Mouse (Mus musculus) bone marrow, adult 2 months (tissue): ENCODE results near the gene Iqcf4. TPM values are rescaled to one million over a fixed set of nuclear protein-coding genes. Genes with fewer than 3 reads are reported as not detected.

ENCODE experiments used
- H3K27ac ChIP-seq: fragments of 200-500 bp; 2 replicates; pipeline ENCODE4 v1.5.1; 2012; ENCODE audit warnings: low read depth, mild to moderate bottlenecking, control low read depth, inconsistent platforms, low read length; ENCODE audit not compliant: control insufficient read depth, poor library complexity, insufficient read depth
- H3K4me1 ChIP-seq: fragments of 200-500 bp; 2 replicates; pipeline ENCODE4 v1.6.1; 2011; ENCODE audit warnings: low read length; ENCODE audit not compliant: control insufficient read depth, insufficient read depth
- H3K4me3 ChIP-seq: fragments of 200-500 bp; replicated peaks from 2 replicates; pipeline ENCODE3; 2011; ENCODE audit warnings: mild to moderate bottlenecking, low read depth, low read length, control low read depth; ENCODE audit not compliant: control insufficient read depth
- CTCF ChIP-seq: fragments of 200-500 bp; IDR thresholded peaks from 2 replicates; pipeline ENCODE4 v1.5.1; 2011; ENCODE audit warnings: low read length, control low read depth; ENCODE audit not compliant: control insufficient read depth, insufficient read depth
- POLR2A ChIP-seq: fragments of 200-500 bp; IDR thresholded peaks from 2 replicates; pipeline ENCODE4 v1.6.1; 2011; ENCODE audit warnings: low read depth, mild to moderate bottlenecking, control low read depth, low read length, borderline replicate concordance; ENCODE audit not compliant: control insufficient read depth
- WGBS: fragments of 180-500 bp; shearing (Covaris S2); methylation state at CpG from one replicate; pipeline ENCODE4 v1.1.7; 2018; 5-methylcytosine and 5-hydroxymethylcytosine counted together
- polyA plus RNA-seq: library from polyadenylated mRNA; stranded (reverse); fragments of >200 nt; gene quantifications from 2 replicates; pipeline ENCODE4 v1.2.4, GENCODE M21; 2011; ENCODE audit warnings: low replicate concordance; ENCODE audit not compliant: missing spikeins, insufficient read depth, insufficient read length

Gene Iqcf4
- polyA plus RNA-seq, 1 experiment = not detected

DNA sequence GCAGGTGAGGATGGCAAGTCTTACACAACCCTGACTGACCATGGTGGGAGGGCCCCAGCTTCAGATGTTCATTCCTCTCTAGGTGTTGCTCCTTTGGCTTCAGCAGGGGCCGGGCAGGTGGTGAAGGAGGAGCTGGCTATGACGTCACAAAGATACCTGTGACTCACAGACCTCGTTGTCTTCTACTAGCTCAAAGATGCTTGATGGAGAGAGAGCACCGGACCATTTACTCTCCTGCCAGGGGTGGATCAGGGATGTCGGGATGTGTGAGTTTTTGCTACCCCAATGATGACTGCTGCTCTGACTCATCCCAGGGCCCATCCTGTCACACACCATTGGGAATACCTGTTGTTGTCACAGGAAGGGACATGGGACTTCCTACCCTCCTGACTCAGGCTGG lies 9.3 kb downstream of the Iqcf4 start, which contains the start of gene Iqcf3:
Iqcf3 (minus strand) TSS at position 101 of the 400 bp plus-strand sequence.
- TF ChIP-seq CTCF (no peak), POLR2A (no peak)
- no peak within 1 kb of the TSS for H3K4me3 ChIP-seq
- H3K4me1 ChIP-seq = no peaks in the 10 kb centered on the region
- no peak within 1 kb of the TSS for H3K27ac ChIP-seq
- WGBS = 83% methylated on average over 5 of the region's 5 CpGs

DNA sequence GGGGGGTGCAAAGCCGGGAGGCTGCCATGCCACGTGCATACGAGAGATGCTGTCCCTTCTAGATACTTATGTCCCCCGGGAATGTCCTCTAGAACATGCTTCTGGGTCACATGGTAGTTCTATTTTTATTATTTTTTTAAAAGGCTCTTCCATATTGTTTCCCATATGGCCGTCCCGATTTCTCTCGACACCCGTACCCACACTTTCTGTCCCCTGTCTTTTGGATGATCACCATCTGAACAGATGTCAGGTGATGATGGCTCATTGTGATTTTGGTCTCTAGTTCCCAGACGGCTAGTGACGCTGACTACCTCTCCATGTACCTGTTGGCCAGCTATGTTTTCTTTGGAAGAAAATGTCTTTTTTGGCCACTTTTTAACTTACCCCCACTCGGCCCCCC lies 35.8 kb downstream of the Iqcf4 start:
- Histone ChIP-seq H3K4me3 (no peak overlapping the region), H3K27ac (no peak overlapping the region), H3K4me1 (no peaks in the 10 kb centered on the region; the same call in none of the 2 replicates)
- TF ChIP-seq CTCF (no peak), POLR2A (no peak)
- 84% methylated on average over 11 of the region's 11 CpGs for WGBS

DNA sequence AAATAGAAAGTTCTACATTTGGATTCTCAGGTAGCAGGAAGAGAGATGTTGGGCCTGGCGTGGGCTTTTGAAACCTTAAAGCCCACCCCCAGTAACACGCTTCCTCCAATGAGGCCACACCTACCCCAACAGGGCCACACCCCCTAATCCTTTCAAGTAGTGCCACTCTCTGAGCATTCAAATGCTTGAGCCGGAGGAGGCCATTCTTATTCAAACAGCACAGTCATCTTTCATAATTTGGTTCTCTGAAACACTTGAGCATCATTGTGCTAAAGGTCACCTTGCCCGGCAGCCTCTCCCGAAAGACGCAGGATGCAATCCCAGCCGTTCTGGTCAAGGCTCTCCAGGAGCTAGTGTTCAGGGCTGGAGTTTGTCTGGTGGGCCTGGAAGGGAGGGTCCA lies 36.5 kb downstream of the Iqcf4 start:
- Histone ChIP-seq H3K4me3 (no peak overlapping the region), H3K27ac (no peak overlapping the region), H3K4me1 (no peaks in the 10 kb centered on the region; the same call in none of the 2 replicates)
- TF ChIP-seq CTCF (no peak), POLR2A (no peak)
- 85% methylated on average over 7 of the region's 7 CpGs for WGBS

DNA sequence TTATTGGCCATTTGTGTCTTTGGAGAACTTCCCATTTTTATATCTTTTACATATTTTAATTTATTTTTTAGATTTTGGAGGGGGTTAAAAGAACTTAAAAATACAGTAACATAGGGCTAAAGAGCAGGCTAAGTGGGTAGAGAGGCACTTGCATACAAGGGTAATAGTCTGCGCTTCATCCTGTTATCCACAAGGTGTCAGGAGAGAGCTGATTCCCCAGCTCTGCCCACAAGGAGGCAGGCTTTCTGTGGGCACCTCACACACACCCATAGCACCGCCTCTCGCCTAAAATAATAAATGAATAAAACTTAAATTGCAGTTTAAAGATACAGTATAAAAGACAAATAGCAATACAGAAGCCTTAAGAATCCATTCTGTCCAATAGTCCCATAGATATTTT lies 39.0 kb downstream of the Iqcf4 start:
- no peak overlapping the region for H3K27ac ChIP-seq
- 12% methylated on average over 3 of the region's 3 CpGs for WGBS
- TF ChIP-seq POLR2A = no peak
- TF ChIP-seq CTCF = peak; percentile 81
- no peaks in the 10 kb centered on the region for H3K4me1 ChIP-seq
- H3K4me3 ChIP-seq = no peak overlapping the region

DNA sequence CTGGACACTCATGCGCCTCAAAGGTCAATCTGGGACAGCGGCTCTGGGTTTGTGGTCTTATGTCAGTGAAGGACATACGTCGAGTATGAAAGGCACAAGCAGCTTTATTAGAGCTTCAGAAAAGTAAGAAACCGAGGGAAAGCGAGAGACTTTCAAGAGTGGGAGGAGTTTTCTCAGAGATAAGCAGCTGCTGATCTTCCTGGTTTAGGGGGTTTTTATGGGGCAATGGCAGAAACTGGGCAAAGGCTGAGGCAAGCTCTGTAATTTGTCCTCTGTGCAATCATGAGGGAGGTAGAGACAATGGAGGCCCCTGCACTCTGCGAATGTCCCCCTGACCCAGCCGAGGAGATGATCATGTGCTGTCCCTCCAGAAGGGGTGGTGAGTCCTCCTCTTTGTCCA lies 50.9 kb downstream of the Iqcf4 start:
- Histone ChIP-seq H3K4me3 (no peak overlapping the region), H3K27ac (no peak overlapping the region), H3K4me1 (no peaks in the 10 kb centered on the region)
- TF ChIP-seq CTCF (no peak), POLR2A (no peak)
- 62% methylated on average over 8 of the region's 8 CpGs for WGBS

DNA sequence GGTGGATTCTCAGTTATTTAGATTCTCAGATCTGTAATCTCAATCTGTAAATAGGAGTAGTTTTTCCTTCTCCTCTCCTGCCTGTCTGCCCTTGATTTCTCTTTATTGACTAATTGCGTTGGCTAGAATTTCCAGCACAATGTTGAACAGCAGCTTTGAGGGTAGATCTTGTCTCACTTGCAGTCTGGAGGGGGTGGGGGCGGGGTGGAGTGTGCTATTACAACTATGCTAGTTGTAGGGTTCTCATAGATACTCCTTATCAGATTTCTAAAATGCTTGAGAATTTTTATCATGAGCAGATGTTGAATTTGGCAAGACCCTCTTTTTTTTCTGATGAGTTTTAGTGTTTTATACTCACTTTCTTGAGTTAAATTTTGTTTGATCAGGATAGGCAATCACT lies 51.4 kb downstream of the Iqcf4 start:
- Histone ChIP-seq H3K27ac (no peak overlapping the region), H3K4me3 (no peak overlapping the region), H3K4me1 (no peaks in the 10 kb centered on the region)
- 70% methylated on average over 2 of the region's 2 CpGs for WGBS
- TF ChIP-seq POLR2A = no peak

Other genes starting within 250 kb of the Iqcf4 start
- 3.8 and 11.6 TPM in 2 replicates for gene Dusp7, start 202.4 kb downstream of the Iqcf4 start, polyA plus RNA-seq
- 121 and 145 TPM in 2 replicates for gene Rpl29, start 141.5 kb downstream of the Iqcf4 start, polyA plus RNA-seq
- 9.5 and 15.5 TPM in 2 replicates for gene Acy1, start 132.7 kb downstream of the Iqcf4 start, polyA plus RNA-seq
- 4.9 and 6.5 TPM in 2 replicates for gene Abhd14b, start 123.5 kb downstream of the Iqcf4 start, polyA plus RNA-seq
- gene Abhd14a, start 123.3 kb downstream of the Iqcf4 start, polyA plus RNA-seq = 4.4 and 16.3 TPM in 2 replicates
- gene Pcbp4, start 117.7 kb downstream of the Iqcf4 start, polyA plus RNA-seq = 7.3 and 19.2 TPM in 2 replicates
- not detected in 2 replicates for gene Gpr62, start 105.1 kb downstream of the Iqcf4 start, polyA plus RNA-seq
- gene Rrp9, start 95.0 kb downstream of the Iqcf4 start, polyA plus RNA-seq = 37.0 and 38.2 TPM in 2 replicates
- 8.8 and 33.8 TPM in 2 replicates for gene Parp3, start 94.0 kb downstream of the Iqcf4 start, polyA plus RNA-seq
- not detected in 2 replicates for gene Iqcf1, start 71.0 kb downstream of the Iqcf4 start, polyA plus RNA-seq
- not detected in 2 replicates for gene Iqcf5, start 56.4 kb downstream of the Iqcf4 start, polyA plus RNA-seq
- gene Iqcf3, start 9.4 kb downstream of the Iqcf4 start, polyA plus RNA-seq = not detected in 2 replicates
- not detected in 2 replicates for gene Iqcf6, start 55.6 kb upstream of the Iqcf4 start, polyA plus RNA-seq
- gene Grm2, start 85.1 kb upstream of the Iqcf4 start, polyA plus RNA-seq = not detected in 2 replicates
- gene Tex264, start 114.9 kb upstream of the Iqcf4 start, polyA plus RNA-seq = 8.8 and 12.5 TPM in 2 replicates
- 4.4 and 11.9 TPM in 2 replicates for gene Rad54l2, start 218.2 kb upstream of the Iqcf4 start, polyA plus RNA-seq